Mouse (Mus musculus): ENCODE results near the gene Ier3. TPM values are rescaled to one million over a fixed set of nuclear protein-coding genes. Genes with fewer than 3 reads are reported as not detected.

Gene Ier3
- polyA plus RNA-seq, 1 experiment from 2014 or later = 13.2 TPM

DNA sequence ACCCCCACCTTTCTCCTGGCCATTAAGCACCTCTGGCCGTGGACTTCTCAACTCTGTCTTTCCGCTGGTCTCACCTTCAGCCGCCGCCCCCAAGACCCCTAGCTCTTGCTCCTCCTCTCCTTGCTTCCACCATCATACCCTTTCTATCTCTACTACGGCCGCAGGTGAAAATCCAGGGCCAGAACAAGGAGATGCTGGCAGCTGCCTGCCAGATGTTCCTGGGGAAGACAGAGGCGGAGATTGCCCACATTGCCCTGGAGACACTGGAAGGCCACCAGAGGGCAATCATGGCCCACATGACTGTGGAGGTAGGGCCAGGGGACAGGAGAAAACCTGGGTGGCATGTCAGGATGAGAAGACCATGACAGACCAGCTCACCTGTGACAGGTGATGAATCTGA is 2.9 kb downstream of the Ier3 start:
- no peak for ATAC-seq (replicated peaks; ENCODE audit: insufficient number of reproducible peaks, low FRiP score, low TSS enrichment)
- Histone ChIP-seq H3K36me3 (ENCODE audit: control insufficient read depth, insufficient read depth, low read length) (peaks cover 19% of the 10 kb centered on the region), H3K4me3 (ENCODE audit: low read depth, low read length) (no peak overlapping the region; the same call in 1 of the 2 replicates), H3K4me2 (peak overlapping the region; percentile 98), H3K9ac (ENCODE audit: low read depth, low read length) (peak overlapping the region; percentile 79; the same call in 1 of the 2 replicates), H3K27ac (ENCODE audit: low read depth, low read length) (no peak overlapping the region), H3K9me3 (replicated peaks; ENCODE audit: control insufficient read depth, low read length) (no peaks in the 10 kb centered on the region), H3K27me3 (ENCODE audit: control insufficient read depth, insufficient read depth, low read length) (0 out of 2 replicates have a peak, but pooled peaks cover 2% of the 10 kb centered on the region), H3K4me1 (ENCODE audit: control insufficient read depth, insufficient read depth, low read length) (peaks cover 8% of the 10 kb centered on the region; the same call in 1 of the 2 replicates)
- WGBS (ENCODE audit: insufficient replicate concordance) = 62% methylated on average over 7 of the region's 7 CpGs

DNA sequence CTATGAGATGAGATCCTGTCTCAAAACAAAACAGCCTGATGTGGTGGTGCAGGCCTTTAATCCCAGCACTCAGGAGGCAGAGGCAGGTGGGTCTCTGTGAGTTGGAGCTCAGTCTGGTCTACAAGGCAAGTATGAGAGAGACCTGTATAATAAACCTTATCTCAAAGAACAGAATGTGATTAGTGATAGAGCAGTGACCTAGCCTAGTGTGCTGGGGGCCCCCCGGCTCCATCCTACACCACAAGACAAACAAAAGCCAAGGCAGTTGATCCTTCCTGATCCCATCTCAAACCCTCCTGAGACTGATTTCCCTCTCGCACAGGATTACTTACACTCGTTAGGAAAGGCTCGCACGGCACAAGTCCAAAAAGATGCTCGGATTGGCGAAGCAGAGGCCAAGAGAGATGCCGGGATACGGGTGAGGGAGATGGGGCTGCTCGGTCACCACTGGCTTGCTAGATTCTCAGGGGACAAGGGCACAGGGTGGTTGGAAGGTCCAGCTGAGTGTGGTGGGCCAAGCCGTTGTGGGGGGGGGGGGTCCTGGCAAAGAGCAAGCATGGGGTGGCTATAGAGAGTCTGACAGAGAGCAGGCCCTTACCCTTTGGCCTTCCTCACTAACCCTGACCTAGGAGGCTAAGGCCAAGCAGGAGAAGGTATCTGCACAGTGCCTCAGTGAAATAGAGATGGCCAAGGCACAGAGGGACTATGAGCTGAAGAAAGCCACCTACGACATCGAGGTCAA is 3.8 kb downstream of the Ier3 start:
- H3K9ac ChIP-seq (ENCODE audit: low read depth, low read length) = no peak overlapping the region
- no peak for ATAC-seq (replicated peaks; ENCODE audit: insufficient number of reproducible peaks, low FRiP score, low TSS enrichment)
- no peak overlapping the region for H3K4me3 ChIP-seq (ENCODE audit: low read depth, low read length)
- H3K9me3 ChIP-seq (replicated peaks; ENCODE audit: control insufficient read depth, low read length) = no peaks in the 10 kb centered on the region
- peaks cover 19% of the 10 kb centered on the region for H3K36me3 ChIP-seq (ENCODE audit: control insufficient read depth, insufficient read depth, low read length)
- no peaks in the 10 kb centered on the region for H3K27me3 ChIP-seq (ENCODE audit: control insufficient read depth, insufficient read depth, low read length)
- H3K4me1 ChIP-seq (ENCODE audit: control insufficient read depth, insufficient read depth, low read length) = peaks cover 8% of the 10 kb centered on the region; the same call in 1 of the 2 replicates
- 89% methylated on average over 13 of the region's 13 CpGs for WGBS (ENCODE audit: insufficient replicate concordance)
- H3K27ac ChIP-seq (ENCODE audit: low read depth, low read length) = no peak overlapping the region
- H3K4me2 ChIP-seq = no peak overlapping the region

DNA sequence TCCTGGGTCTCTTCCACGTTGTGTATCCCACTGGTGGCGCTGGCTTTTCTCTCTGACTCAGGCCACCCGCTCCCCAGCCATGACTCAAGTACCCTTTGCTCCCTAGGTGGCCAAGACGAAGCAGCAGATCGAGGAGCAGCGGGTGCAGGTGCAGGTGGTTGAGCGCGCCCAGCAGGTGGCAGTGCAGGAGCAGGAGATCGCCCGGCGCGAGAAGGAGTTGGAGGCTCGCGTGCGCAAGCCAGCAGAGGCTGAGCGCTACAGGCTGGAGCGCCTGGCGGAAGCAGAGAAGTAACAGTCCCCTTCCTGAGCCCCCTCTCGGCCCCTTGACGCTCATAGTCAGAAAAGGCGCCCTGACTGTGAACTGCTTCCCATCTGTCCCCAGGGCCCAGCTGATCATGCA is 8.3 kb downstream of the Ier3 start:
- Histone ChIP-seq H3K4me1 (ENCODE audit: control insufficient read depth, insufficient read depth, low read length) (peaks cover 1% of the 10 kb centered on the region), H3K9me3 (replicated peaks; ENCODE audit: control insufficient read depth, low read length) (no peaks in the 10 kb centered on the region), H3K27ac (ENCODE audit: low read depth, low read length) (0 out of 2 replicates have a peak overlapping the region, but pooled peaks have one; percentile 24), H3K4me2 (no peak overlapping the region; the same call in 1 of the 2 replicates), H3K27me3 (ENCODE audit: control insufficient read depth, insufficient read depth, low read length) (no peaks in the 10 kb centered on the region), H3K9ac (ENCODE audit: low read depth, low read length) (no peak overlapping the region), H3K36me3 (ENCODE audit: control insufficient read depth, insufficient read depth, low read length) (peaks cover 41% of the 10 kb centered on the region), H3K4me3 (ENCODE audit: low read depth, low read length) (no peak overlapping the region)
- WGBS (ENCODE audit: insufficient replicate concordance) = 2% methylated on average over 21 of the region's 21 CpGs
- ATAC-seq (replicated peaks; ENCODE audit: insufficient number of reproducible peaks, low FRiP score, low TSS enrichment) = peak; percentile 60

DNA sequence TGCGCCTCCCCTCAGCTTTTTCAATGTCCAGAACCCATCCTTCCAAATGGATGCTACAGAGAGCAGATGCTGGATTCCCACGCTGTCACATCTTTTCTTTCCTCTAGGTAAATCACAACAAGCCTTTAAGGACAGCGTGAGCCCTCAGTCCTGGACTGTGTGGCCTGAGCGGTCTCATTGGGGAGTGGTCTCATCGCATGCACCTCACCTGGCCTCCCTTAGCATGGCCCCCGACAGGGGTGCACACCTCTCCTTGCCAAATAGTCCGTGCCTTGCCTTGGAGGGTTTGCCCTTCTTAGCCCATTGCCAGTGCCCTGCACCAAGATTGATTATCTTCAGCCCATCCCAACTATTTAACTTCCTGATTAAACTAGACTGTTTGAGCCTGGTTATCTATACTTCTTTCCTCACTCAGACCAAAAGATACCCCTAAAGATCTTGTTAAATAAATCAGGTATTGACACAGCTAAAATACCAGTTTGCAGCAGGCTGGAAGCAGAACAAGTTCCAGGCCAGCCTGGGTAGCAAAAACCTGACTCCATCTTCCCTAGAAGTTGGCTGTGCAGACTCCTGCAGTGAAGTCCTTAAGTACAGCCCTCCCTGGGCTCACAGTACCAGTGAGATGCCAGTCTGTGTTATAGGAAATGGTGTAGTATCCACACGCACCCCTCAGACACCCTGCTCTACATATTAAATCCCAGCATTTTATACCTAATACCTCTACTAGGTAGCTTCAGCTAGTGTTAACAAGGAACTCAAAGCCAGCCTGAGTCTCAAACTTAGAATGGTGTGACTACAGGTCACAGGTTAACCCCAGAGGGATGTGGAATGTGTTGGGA is 11.1 kb downstream of the Ier3 start:
- Histone ChIP-seq H3K4me1 (ENCODE audit: control insufficient read depth, insufficient read depth, low read length) (peaks cover 15% of the 10 kb centered on the region), H3K4me2 (no peak overlapping the region), H3K9ac (ENCODE audit: low read depth, low read length) (no peak overlapping the region), H3K9me3 (replicated peaks; ENCODE audit: control insufficient read depth, low read length) (no peaks in the 10 kb centered on the region), H3K27ac (ENCODE audit: low read depth, low read length) (no peak overlapping the region), H3K4me3 (ENCODE audit: low read depth, low read length) (no peak overlapping the region), H3K27me3 (ENCODE audit: control insufficient read depth, insufficient read depth, low read length) (no peaks in the 10 kb centered on the region), H3K36me3 (ENCODE audit: control insufficient read depth, insufficient read depth, low read length) (peaks cover 48% of the 10 kb centered on the region)
- WGBS (ENCODE audit: insufficient replicate concordance) = 62% methylated on average over 8 of the region's 8 CpGs
- ATAC-seq (replicated peaks; ENCODE audit: insufficient number of reproducible peaks, low FRiP score, low TSS enrichment) = no peak

DNA sequence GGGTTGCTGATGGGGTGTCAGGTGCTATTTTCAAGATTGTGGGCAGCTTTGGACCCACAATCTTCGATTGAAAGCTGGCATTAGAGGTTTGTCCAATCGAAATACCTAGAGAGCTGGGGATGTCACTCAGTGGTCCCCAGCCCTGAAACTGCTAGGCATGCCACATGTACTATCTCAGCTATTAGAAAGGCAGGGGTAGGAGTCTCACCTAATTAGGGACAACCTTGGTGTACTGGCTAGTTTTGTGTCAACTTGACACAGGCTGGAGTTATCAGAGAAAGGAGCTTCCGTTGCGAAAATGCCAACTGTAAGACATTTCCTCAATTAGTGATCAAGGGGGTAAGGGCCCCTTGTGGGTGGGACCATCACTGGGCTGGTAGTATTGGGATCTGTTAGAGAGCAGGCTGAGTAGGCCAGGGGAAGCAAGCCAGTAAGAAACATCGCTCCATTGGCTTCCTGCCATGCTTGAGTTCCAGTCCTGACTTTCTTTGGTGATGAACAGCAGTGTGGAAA is 11.8 kb downstream of the Ier3 start:
- Histone ChIP-seq H3K27ac (ENCODE audit: low read depth, low read length) (no peak overlapping the region), H3K4me2 (no peak overlapping the region), H3K4me3 (ENCODE audit: low read depth, low read length) (no peak overlapping the region), H3K9me3 (replicated peaks; ENCODE audit: control insufficient read depth, low read length) (no peaks in the 10 kb centered on the region), H3K36me3 (ENCODE audit: control insufficient read depth, insufficient read depth, low read length) (peaks cover 41% of the 10 kb centered on the region), H3K27me3 (ENCODE audit: control insufficient read depth, insufficient read depth, low read length) (no peaks in the 10 kb centered on the region), H3K9ac (ENCODE audit: low read depth, low read length) (no peak overlapping the region), H3K4me1 (ENCODE audit: control insufficient read depth, insufficient read depth, low read length) (peaks cover 15% of the 10 kb centered on the region)
- 23% methylated on average over 5 of the region's 5 CpGs for WGBS (ENCODE audit: insufficient replicate concordance)
- ATAC-seq (replicated peaks; ENCODE audit: insufficient number of reproducible peaks, low FRiP score, low TSS enrichment) = no peak

DNA sequence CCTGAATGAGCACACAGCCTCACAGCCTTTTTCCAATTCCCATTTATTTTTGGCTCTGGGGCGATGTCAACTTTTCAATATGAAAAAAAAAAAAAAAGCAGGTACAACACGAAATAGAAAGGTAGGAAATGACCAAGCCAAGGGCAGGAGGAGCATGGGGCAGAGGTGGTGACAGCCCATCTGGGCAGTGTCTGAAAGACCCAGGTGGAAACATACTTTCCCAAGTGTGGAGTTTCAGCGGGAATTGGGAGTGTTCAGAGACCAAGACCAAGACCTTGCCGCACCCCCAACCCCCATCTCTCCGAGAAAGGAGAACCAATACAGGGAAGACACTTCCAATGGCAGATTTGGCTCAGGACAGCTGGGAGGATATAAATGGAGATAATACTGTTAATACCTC is 12.4 kb downstream of the Ier3 start:
- no peak overlapping the region for H3K27ac ChIP-seq (ENCODE audit: low read depth, low read length)
- H3K4me2 ChIP-seq = no peak overlapping the region; the same call in 1 of the 2 replicates
- H3K4me1 ChIP-seq (ENCODE audit: control insufficient read depth, insufficient read depth, low read length) = peaks cover 15% of the 10 kb centered on the region
- no peaks in the 10 kb centered on the region for H3K9me3 ChIP-seq (replicated peaks; ENCODE audit: control insufficient read depth, low read length)
- H3K4me3 ChIP-seq (ENCODE audit: low read depth, low read length) = no peak overlapping the region
- no peaks in the 10 kb centered on the region for H3K27me3 ChIP-seq (ENCODE audit: control insufficient read depth, insufficient read depth, low read length)
- 59% methylated on average over 5 of the region's 5 CpGs for WGBS (ENCODE audit: insufficient replicate concordance)
- H3K9ac ChIP-seq (ENCODE audit: low read depth, low read length) = no peak overlapping the region
- H3K36me3 ChIP-seq (ENCODE audit: control insufficient read depth, insufficient read depth, low read length) = peaks cover 41% of the 10 kb centered on the region
- ATAC-seq (replicated peaks; ENCODE audit: insufficient number of reproducible peaks, low FRiP score, low TSS enrichment) = no peak

DNA sequence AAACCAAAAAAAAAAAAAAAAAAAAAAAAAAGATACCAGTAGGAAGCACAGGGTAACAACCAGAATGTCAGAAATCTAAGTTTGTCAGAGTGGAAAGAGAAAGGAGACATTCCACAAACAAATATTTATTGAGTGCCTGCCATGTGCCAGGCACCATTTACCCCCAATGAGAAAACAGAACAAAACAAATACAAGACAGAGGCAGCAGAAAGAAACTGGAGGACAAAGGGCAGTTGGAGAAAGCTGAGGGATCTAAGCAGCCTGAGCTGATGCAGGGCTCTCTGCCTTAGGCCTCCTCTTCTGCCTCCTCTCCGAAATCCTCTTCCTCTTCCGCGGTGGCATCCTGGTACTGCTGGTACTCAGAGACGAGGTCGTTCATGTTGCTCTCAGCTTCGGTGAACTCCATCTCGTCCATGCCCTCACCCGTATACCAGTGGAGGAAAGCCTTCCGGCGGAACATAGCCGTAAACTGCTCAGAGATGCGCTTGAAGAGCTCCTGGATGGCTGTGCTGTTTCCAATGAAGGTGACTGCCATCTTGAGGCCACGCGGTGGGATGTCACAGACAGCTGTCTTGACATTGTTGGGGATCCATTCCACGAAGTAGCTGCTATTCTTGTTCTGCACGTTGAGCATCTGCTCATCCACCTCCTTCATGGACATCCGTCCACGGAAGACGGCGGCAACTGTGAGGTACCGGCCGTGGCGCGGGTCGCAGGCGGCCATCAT is 13.4 kb downstream of the Ier3 start:
- Histone ChIP-seq H3K9me3 (replicated peaks; ENCODE audit: control insufficient read depth, low read length) (no peaks in the 10 kb centered on the region), H3K4me1 (ENCODE audit: control insufficient read depth, insufficient read depth, low read length) (peaks cover 19% of the 10 kb centered on the region), H3K27me3 (ENCODE audit: control insufficient read depth, insufficient read depth, low read length) (no peaks in the 10 kb centered on the region), H3K4me3 (ENCODE audit: low read depth, low read length) (peak overlapping the region; percentile 90), H3K9ac (ENCODE audit: low read depth, low read length) (peak overlapping the region; percentile 46), H3K4me2 (peak overlapping the region; percentile 75), H3K27ac (ENCODE audit: low read depth, low read length) (peak overlapping the region; percentile 41), H3K36me3 (ENCODE audit: control insufficient read depth, insufficient read depth, low read length) (peaks cover 41% of the 10 kb centered on the region)
- WGBS (ENCODE audit: insufficient replicate concordance) = 80% methylated on average over 26 of the region's 26 CpGs
- no peak for ATAC-seq (replicated peaks; ENCODE audit: insufficient number of reproducible peaks, low FRiP score, low TSS enrichment)

All from heart, embryonic 11.5 days (tissue).